Mouse (Mus musculus) CH12.LX (cell line): ENCODE measurements around the gene Cxcr1. TPM values are rescaled to one million over a fixed set of nuclear protein-coding genes. Genes with fewer than 3 reads are reported as not detected.

Source experiments
- DNase-seq: peaks from one replicate; pipeline ENCODE4 v3.0.0-alpha.2; 2013; ENCODE audit errors: extremely low read depth
- H3K27ac ChIP-seq: 2 replicates; pipeline ENCODE4 v1.5.1; 2012; ENCODE audit warnings: low read depth, mild to moderate bottlenecking, control low read depth, moderate library complexity; ENCODE audit not compliant: insufficient read depth
- H3K27me3 ChIP-seq: replicated peaks from 2 replicates; pipeline ENCODE3; 2012; ENCODE audit warnings: inconsistent platforms
- H3K36me3 ChIP-seq, 2 experiments: replicated peaks in 1 of 2; 2 replicates each; pipeline versions ENCODE3 to v1.6.1; 2012; ENCODE audit warnings: inconsistent platforms in 1 of 2, low read length in 1 of 2, mild to moderate bottlenecking in 1 of 2, mixed read lengths in 1 of 2, moderate library complexity in 1 of 2; ENCODE audit not compliant: control insufficient read depth in 1 of 2, insufficient read depth in 1 of 2
- H3K4me1 ChIP-seq, 2 experiments: 2 replicates each; pipeline ENCODE4 v1.6.1; 2012; ENCODE audit warnings: inconsistent platforms in 1 of 2, moderate library complexity in 1 of 2; ENCODE audit not compliant: insufficient read depth in 2 of 2, control insufficient read depth in 1 of 2
- H3K4me2 ChIP-seq: 2 replicates; pipeline ENCODE4 v1.6.1; 2012; ENCODE audit warnings: low read depth, mild to moderate bottlenecking, control low read depth; ENCODE audit not compliant: poor library complexity, insufficient read depth, severe bottlenecking
- H3K4me3 ChIP-seq, 3 experiments: fragments of 150-350 bp in 1 of 3; sonication (generic) in 1 of 3; replicated peaks in 1 of 3; 2 replicates each; pipeline versions ENCODE3 to v1.5.1; 2011 to 2012; ENCODE audit warnings: low read depth in 2 of 3, low read length in 2 of 3, mild to moderate bottlenecking in 2 of 3, moderate library complexity in 2 of 3, control low read depth in 1 of 3, improper control_type of control experiment in 1 of 3, inconsistent platforms in 1 of 3, mixed read lengths in 1 of 3; ENCODE audit not compliant: poor library complexity in 1 of 3
- H3K79me2 ChIP-seq: replicated peaks from 2 replicates; pipeline ENCODE4 v1.6.1; 2012; ENCODE audit warnings: mild to moderate bottlenecking, moderate library complexity; ENCODE audit not compliant: control insufficient read depth, poor library complexity, insufficient read depth, severe bottlenecking; ENCODE audit errors: extremely low read depth
- H3K9ac ChIP-seq: 2 replicates; pipeline ENCODE4 v1.6.1; 2012; ENCODE audit warnings: low read depth, mild to moderate bottlenecking, control low read depth, moderate library complexity; ENCODE audit not compliant: insufficient read depth
- H3K9me3 ChIP-seq: replicated peaks from 2 replicates; pipeline ENCODE3; 2012; ENCODE audit warnings: low read length, inconsistent platforms, mixed read lengths
- BHLHE40 ChIP-seq: IDR thresholded peaks from 2 replicates; pipeline ENCODE4 v1.6.1; 2011; ENCODE audit warnings: mild to moderate bottlenecking, low read depth, low read length, improper control_type of control experiment
- CHD1 ChIP-seq: IDR thresholded peaks from 2 replicates; pipeline ENCODE4 v1.6.1; 2012; ENCODE audit warnings: low read depth, low read length, improper control_type of control experiment, inconsistent platforms
- CHD2 ChIP-seq: IDR thresholded peaks from 2 replicates; pipeline ENCODE4 v1.6.1; 2011; ENCODE audit warnings: low read length, improper control_type of control experiment
- E2F4 ChIP-seq: IDR thresholded peaks from 2 replicates; pipeline ENCODE4 v1.6.1; 2011; ENCODE audit warnings: low read depth, low read length, improper control_type of control experiment; ENCODE audit not compliant: insufficient replicate concordance
- ELF1 ChIP-seq: IDR thresholded peaks from 2 replicates; pipeline ENCODE4 v1.6.1; 2014; ENCODE audit warnings: low read depth, mild to moderate bottlenecking, inconsistent platforms, low read length, improper control_type of control experiment
- GABPA ChIP-seq: IDR thresholded peaks from 2 replicates; pipeline ENCODE4 v1.6.1; 2012; ENCODE audit warnings: low read depth, low read length, improper control_type of control experiment, inconsistent platforms; ENCODE audit not compliant: insufficient replicate concordance
- HCFC1 ChIP-seq: IDR thresholded peaks from 2 replicates; pipeline ENCODE4 v1.6.1; 2012; ENCODE audit warnings: low read depth, mild to moderate bottlenecking, inconsistent platforms, low read length, improper control_type of control experiment
- JUN ChIP-seq: IDR thresholded peaks from 2 replicates; pipeline ENCODE4 v1.6.1; 2011; ENCODE audit warnings: low read depth, mild to moderate bottlenecking, low read length, improper control_type of control experiment, moderate library complexity; ENCODE audit not compliant: insufficient read depth
- JUND ChIP-seq: conservative IDR thresholded peaks from 2 replicates; pipeline ENCODE4 v1.6.1; 2011; ENCODE audit warnings: low read depth, low read length, improper control_type of control experiment
- MAZ ChIP-seq: IDR thresholded peaks from 2 replicates; pipeline ENCODE4 v1.6.1; 2012; ENCODE audit warnings: low read depth, mild to moderate bottlenecking, inconsistent platforms, low read length, improper control_type of control experiment, moderate library complexity
- MEF2A ChIP-seq: IDR thresholded peaks from 2 replicates; pipeline ENCODE4 v1.6.1; 2014; ENCODE audit warnings: low read depth, mild to moderate bottlenecking, inconsistent platforms, low read length, improper control_type of control experiment, borderline replicate concordance
- MXI1 ChIP-seq: IDR thresholded peaks from 2 replicates; pipeline ENCODE4 v1.6.1; 2011; ENCODE audit warnings: mild to moderate bottlenecking, low read depth, low read length, improper control_type of control experiment
- NELFE ChIP-seq: IDR thresholded peaks from 2 replicates; pipeline ENCODE4 v1.6.1; 2011; ENCODE audit warnings: low read depth, low read length, improper control_type of control experiment
- POLR2A ChIP-seq: IDR thresholded peaks from 2 replicates; pipeline ENCODE4 v1.6.1; 2011; ENCODE audit warnings: low read depth, mild to moderate bottlenecking, improper control_type of control experiment, low read length
- RAD21 ChIP-seq: IDR thresholded peaks from 2 replicates; pipeline ENCODE4 v1.6.1; 2011; ENCODE audit warnings: low read depth, mild to moderate bottlenecking, low read length, improper control_type of control experiment, moderate library complexity
- SMC3 ChIP-seq: IDR thresholded peaks from 2 replicates; pipeline ENCODE4 v1.6.1; 2011; ENCODE audit warnings: low read depth, low read length, improper control_type of control experiment
- TCF12 ChIP-seq: IDR thresholded peaks from 2 replicates; pipeline ENCODE4 v1.6.1; 2014; ENCODE audit warnings: low read depth, mild to moderate bottlenecking, inconsistent platforms, low read length, improper control_type of control experiment
- USF1 ChIP-seq: IDR thresholded peaks from 2 replicates; pipeline ENCODE4 v1.6.1; 2014; ENCODE audit warnings: low read depth, mild to moderate bottlenecking, inconsistent platforms, low read length, improper control_type of control experiment
- USF2 ChIP-seq: conservative IDR thresholded peaks from 2 replicates; pipeline ENCODE4 v1.6.1; 2011; ENCODE audit warnings: low read depth, low read length, improper control_type of control experiment
- ZC3H11A ChIP-seq: IDR thresholded peaks from 2 replicates; pipeline ENCODE4 v1.6.1; 2012; ENCODE audit warnings: low read depth, mild to moderate bottlenecking, inconsistent platforms, low read length, improper control_type of control experiment
- dilution Hi-C: fragments of 300-500 bp; cut with MboI; formaldehyde crosslinking; loops from 2 replicates; pipeline ENCODE4 v1.14.3; 2020; ENCODE audit warnings: low sequenced_read_pairs; ENCODE audit not compliant: extremely low pct_unique_long_range_greater_than_20kb, extremely low pct_ligation_motif_present
- in situ Hi-C: fragments of 300-500 bp; cut with MboI; formaldehyde crosslinking; loops from 3 replicates; pipeline ENCODE4 v1.14.3; 2019; ENCODE audit warnings: low sequenced_read_pairs, low pct_ligation_motif_present, low pct_unique_long_range_greater_than_20kb, mixed read lengths
- polyA plus RNA-seq: library from polyadenylated mRNA; unstranded; fragments of >175 nt; gene quantifications from 2 replicates; pipeline ENCODE4 v1.2.1, GENCODE M21; 2012; ENCODE audit warnings: low read depth; ENCODE audit not compliant: insufficient read length
- total RNA-seq, 2 experiments: library from RNA; depleted of rRNA; stranded (reverse); fragments of 300-350 nt in 1 of 2; fragments of >200 nt in 1 of 2; gene quantifications; 2 replicates each; pipeline ENCODE4 v1.2.3; 2012 to 2014

The Cxcr1 gene
- total RNA-seq (2012; rRNA removed) (not detected in 2 replicates), total RNA-seq (2014; rRNA removed) (not detected in 2 replicates), polyA plus RNA-seq (not detected in 2 replicates)

DNA sequence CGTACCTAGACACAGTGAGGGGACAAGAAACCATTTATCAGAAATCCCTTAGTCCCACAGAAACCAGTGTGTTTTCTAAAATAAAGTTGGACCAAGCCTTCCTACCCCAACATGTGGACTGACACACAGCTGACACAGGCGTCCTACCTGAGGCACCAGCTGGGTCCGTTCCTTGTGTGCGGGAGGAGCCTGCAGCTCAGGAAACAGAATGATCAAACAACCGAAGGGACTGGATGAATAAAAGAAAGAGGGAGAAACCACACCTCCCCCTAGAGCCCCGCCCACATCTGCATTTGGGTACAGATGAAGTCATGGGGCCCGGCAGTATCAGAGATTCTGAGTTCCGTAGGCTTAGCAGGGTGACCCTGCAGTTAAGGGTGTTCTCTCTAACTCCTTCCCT lies at the start of gene Cxcr1:
Gene Cxcr1, minus strand, starts transcription at position 187 of the 400 bp plus-strand sequence.
- no peak for TF ChIP-seq USF1
- no peak for TF ChIP-seq POLR2A
- TF ChIP-seq MEF2A: no peak
- no peak for TF ChIP-seq CHD1
- TF ChIP-seq ZC3H11A: no peak
- TF ChIP-seq JUN: no peak
- no peak for TF ChIP-seq JUND
- no peak for TF ChIP-seq USF2
- TF ChIP-seq HCFC1: no peak
- TF ChIP-seq SMC3: no peak
- TF ChIP-seq MAZ: no peak
- TF ChIP-seq MXI1: no peak
- TF ChIP-seq, all 38 proteins: peak for 0
- no peaks in the 10 kb centered on the region for H3K27me3 ChIP-seq
- H3K4me1 ChIP-seq: peaks cover 16 to 21% of the 10 kb centered on the region in 2 experiments
- H3K79me2 ChIP-seq: no peaks in the 10 kb centered on the region
- no peaks in the 10 kb centered on the region for H3K9me3 ChIP-seq
- no peak within 1 kb of the TSS for H3K4me3 ChIP-seq
- in situ Hi-C loops: no loop called here
- H3K4me2 ChIP-seq: no peak within 1 kb of the TSS
- no peaks in the 10 kb centered on the region for H3K36me3 ChIP-seq
- dilution Hi-C loops: no loop called here
- DNase-seq: no peak
- no peak within 1 kb of the TSS for H3K9ac ChIP-seq
- no peak within 1 kb of the TSS for H3K27ac ChIP-seq

DNA sequence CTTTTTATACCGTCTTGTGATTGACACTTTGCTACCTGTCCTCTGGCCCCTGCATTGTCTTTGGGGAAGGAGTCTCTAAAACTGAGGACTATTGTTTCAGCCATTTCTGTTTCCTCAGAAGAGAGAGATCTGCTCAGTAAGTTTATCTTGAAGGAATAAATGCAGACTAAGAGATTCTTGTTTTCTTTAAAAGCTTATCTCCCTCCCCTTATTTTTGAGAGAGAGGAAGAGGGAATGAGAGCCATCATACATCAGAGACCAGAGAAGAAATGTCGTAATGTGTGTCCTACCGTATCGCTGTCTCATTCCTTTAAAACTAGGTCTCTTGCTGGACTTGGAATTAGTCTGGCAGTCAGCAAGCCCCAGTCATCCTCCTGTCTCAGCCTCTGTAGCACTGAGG lies 46.4 kb upstream of the Cxcr1 start:
- H3K4me2 ChIP-seq: no peak overlapping the region; the same call in 1 of the 2 replicates
- H3K4me3 ChIP-seq: no peak overlapping the region
- no peak overlapping the region for H3K9ac ChIP-seq
- no peak overlapping the region for H3K27ac ChIP-seq
- TF ChIP-seq TCF12: no peak
- no peaks in the 10 kb centered on the region for H3K9me3 ChIP-seq
- no peak for DNase-seq
- H3K79me2 ChIP-seq: peaks cover 93% of the 10 kb centered on the region
- peaks cover 20 to 58% of the 10 kb centered on the region in 2 experiments for H3K4me1 ChIP-seq
- in situ Hi-C loops (no loop called here), dilution Hi-C loops (no loop called here)
- H3K36me3 ChIP-seq: peaks cover 3 to 45% of the 10 kb centered on the region in 2 experiments
- H3K27me3 ChIP-seq: no peaks in the 10 kb centered on the region

GRCm38 (mm10) chr1:74240311-74240710 lies 45.9 kb upstream of the Cxcr1 start:
- H3K27ac ChIP-seq: no peak overlapping the region

More at GRCm38 (mm10) chr1:74240311-74240710, 45.9 kb upstream of the Cxcr1 start:
- Histone ChIP-seq H3K9ac (no peak overlapping the region), H3K4me1 (peaks cover 17 to 53% of the 10 kb centered on the region in 2 experiments), H3K9me3 (no peaks in the 10 kb centered on the region), H3K79me2 (peaks cover 88% of the 10 kb centered on the region), H3K36me3 (peaks cover 3 to 42% of the 10 kb centered on the region in 2 experiments), H3K4me3 (no peak overlapping the region), H3K27me3 (no peaks in the 10 kb centered on the region)
- no peak for DNase-seq
- in situ Hi-C loops: no loop called here
- dilution Hi-C loops: no loop called here
- no peak for TF ChIP-seq RAD21
- no peak for TF ChIP-seq E2F4
- no peak for TF ChIP-seq GABPA
- no peak for TF ChIP-seq TCF12
- TF ChIP-seq ELF1: no peak
- no peak for TF ChIP-seq HCFC1
- no peak for TF ChIP-seq BHLHE40
- no peak for TF ChIP-seq MEF2A
- no peak for TF ChIP-seq NELFE
- no peak for TF ChIP-seq CHD2
- TF ChIP-seq, all 38 proteins: peak for 0
- peak overlapping the region; percentile 52; the same call in 1 of the 2 replicates for H3K4me2 ChIP-seq
